Mouse (Mus musculus) lung, embryonic 16.5 days (tissue): ENCODE measurements around the gene Rasgef1b. TPM values are rescaled to one million over a fixed set of nuclear protein-coding genes. Genes with fewer than 3 reads are reported as not detected.

Source experiments
- ATAC-seq: fragments of 200-750 bp; cut with Nextera tagmentation; 2 replicates; pipeline ENCODE4 v1.8.0; 2017; ENCODE audit warnings: low read depth, mild to moderate bottlenecking, moderate library complexity
- H3K27ac ChIP-seq: fragments of 300-500 bp; sonication (generic); 2 replicates; pipeline ENCODE4 v1.5.1; 2014; ENCODE audit warnings: mild to moderate bottlenecking, control low read depth, low read length
- H3K27me3 ChIP-seq: fragments of 300-500 bp; sonication (generic); 2 replicates; pipeline ENCODE4 v1.6.1; 2014; ENCODE audit warnings: low read depth, low read length, mixed read lengths; ENCODE audit not compliant: control insufficient read depth, insufficient read depth
- H3K36me3 ChIP-seq: fragments of 300-500 bp; sonication (generic); 2 replicates; pipeline ENCODE4 v1.6.1; 2014; ENCODE audit warnings: low read length; ENCODE audit not compliant: control insufficient read depth, insufficient read depth
- H3K4me1 ChIP-seq: fragments of 300-500 bp; sonication (generic); replicated peaks from 2 replicates; pipeline ENCODE4 v1.6.1; 2014; ENCODE audit warnings: low read length, mixed read lengths; ENCODE audit not compliant: control insufficient read depth, insufficient read depth
- H3K4me2 ChIP-seq: fragments of 300-500 bp; sonication (generic); 2 replicates; pipeline ENCODE4 v1.6.1; 2014; ENCODE audit warnings: low read depth, low read length, control low read depth
- H3K4me3 ChIP-seq: fragments of 300-500 bp; sonication (generic); 2 replicates; pipeline ENCODE4 v1.5.1; 2014; ENCODE audit warnings: mild to moderate bottlenecking, low read length, control low read depth
- H3K9ac ChIP-seq: fragments of 300-500 bp; sonication (generic); 2 replicates; pipeline ENCODE4 v1.6.1; 2014; ENCODE audit warnings: low read length, control low read depth
- H3K9me3 ChIP-seq: fragments of 300-500 bp; sonication (generic); 2 replicates; pipeline ENCODE4 v1.6.1; 2016; ENCODE audit warnings: low read length; ENCODE audit not compliant: control insufficient read depth
- WGBS: fragments of 180-500 bp; shearing (Covaris S2); extraction: QIAGEN DNeasy Blood & Tissue Kit; methylation state at CpG from one replicate; pipeline ENCODE4 v1.1.7; 2014; 5-methylcytosine and 5-hydroxymethylcytosine counted together
- polyA plus RNA-seq: library from polyadenylated mRNA; unstranded; fragments of >200 nt; fragmentation: Nextera tagmentation; extraction: Ambion mirVana; gene quantifications from 2 replicates; pipeline ENCODE4 v1.2.1, GENCODE M21; 2015

Rasgef1b gene
- polyA plus RNA-seq, 1 experiment from 2014 or later: 17.3 TPM

- Histone ChIP-seq H3K27me3 (no peaks in the 10 kb centered on the region), H3K4me2 (no peak overlapping the region), H3K4me3 (no peak overlapping the region), H3K27ac (no peak overlapping the region), H3K36me3 (no peaks in the 10 kb centered on the region), H3K9ac (no peak overlapping the region), H3K9me3 (no peaks in the 10 kb centered on the region), H3K4me1 (no peaks in the 10 kb centered on the region)
- WGBS: 43% methylated on average over 7 of the region's 7 CpGs
- no peak for ATAC-seq
These were observed 176.2 kb downstream of the Rasgef1b start for GRCm38 (mm10) chr5:99552645-99553044.

- Histone ChIP-seq H3K9ac (no peak overlapping the region), H3K27ac (no peak overlapping the region), H3K4me2 (no peak overlapping the region), H3K9me3 (no peaks in the 10 kb centered on the region), H3K4me3 (no peak overlapping the region), H3K27me3 (no peaks in the 10 kb centered on the region; the same call in 1 of the 2 replicates), H3K36me3 (no peaks in the 10 kb centered on the region), H3K4me1 (no peaks in the 10 kb centered on the region)
- WGBS: 62% methylated on average over 6 of the region's 6 CpGs
- no peak for ATAC-seq
These were observed 184.0 kb downstream of the Rasgef1b start for GRCm38 (mm10) chr5:99544664-99545494.

- Histone ChIP-seq H3K36me3 (no peaks in the 10 kb centered on the region), H3K9me3 (no peaks in the 10 kb centered on the region), H3K27ac (no peak overlapping the region), H3K4me3 (no peak overlapping the region), H3K4me1 (no peaks in the 10 kb centered on the region), H3K9ac (no peak overlapping the region), H3K4me2 (no peak overlapping the region), H3K27me3 (no peaks in the 10 kb centered on the region; the same call in 1 of the 2 replicates)
- WGBS: 64% methylated on average over 2 of the region's 2 CpGs
- ATAC-seq: no peak
These were observed 186.7 kb downstream of the Rasgef1b start for GRCm38 (mm10) chr5:99541999-99542765.

DNA sequence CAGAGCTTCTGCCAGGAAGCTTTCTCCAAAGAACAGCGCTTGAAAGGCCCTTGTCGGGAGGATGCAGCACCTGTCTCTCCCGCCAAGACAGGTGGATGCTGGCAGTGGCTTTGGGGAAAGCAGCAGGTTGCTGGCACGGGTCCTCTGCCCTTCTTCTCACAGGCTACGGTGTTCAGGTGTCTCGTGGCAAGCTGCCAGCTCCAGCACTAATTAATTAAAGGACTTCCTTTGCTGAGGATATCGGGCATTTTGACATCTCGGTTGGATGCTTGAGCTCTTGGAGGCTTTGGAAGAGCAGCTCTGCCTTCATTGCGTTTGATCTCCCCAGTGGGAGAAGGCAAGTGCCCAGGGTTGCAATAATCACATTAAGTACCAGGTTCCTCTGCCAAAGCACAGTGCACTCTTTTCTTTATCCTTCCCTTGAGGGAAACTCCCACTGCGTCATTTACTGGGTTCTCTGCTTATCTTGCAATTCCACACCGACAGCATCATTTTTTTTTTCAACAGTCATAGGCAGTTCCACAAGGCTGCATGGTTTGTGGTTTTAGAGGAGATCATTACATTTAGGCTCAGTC lies 187.5 kb downstream of the Rasgef1b start:
- Histone ChIP-seq H3K4me1 (no peaks in the 10 kb centered on the region), H3K4me3 (no peak overlapping the region), H3K27ac (no peak overlapping the region), H3K36me3 (no peaks in the 10 kb centered on the region), H3K4me2 (no peak overlapping the region), H3K9ac (no peak overlapping the region), H3K27me3 (no peaks in the 10 kb centered on the region; the same call in 1 of the 2 replicates), H3K9me3 (no peaks in the 10 kb centered on the region)
- 43% methylated on average over 11 of the region's 11 CpGs for WGBS
- no peak for ATAC-seq

DNA sequence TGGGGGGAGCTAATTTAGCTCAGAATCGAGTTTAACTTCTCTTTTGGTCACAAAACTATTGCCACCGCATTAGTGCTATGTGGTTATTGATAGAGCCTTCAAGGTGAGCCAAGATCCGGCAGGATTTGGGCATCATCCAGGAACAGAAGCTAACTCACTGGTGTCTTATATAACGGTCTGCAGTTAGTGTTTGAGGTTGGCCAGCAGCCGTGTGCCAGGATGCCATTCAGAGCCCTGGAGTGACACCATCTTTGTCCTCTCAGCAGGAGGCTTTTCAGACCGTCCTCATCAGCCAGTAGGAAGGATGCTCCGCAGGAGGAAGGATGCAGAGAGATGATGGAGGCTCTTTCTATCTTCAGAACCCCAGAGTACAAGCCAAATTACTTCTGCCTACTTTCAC lies 195.4 kb downstream of the Rasgef1b start:
- Histone ChIP-seq H3K4me1 (no peaks in the 10 kb centered on the region), H3K4me3 (no peak overlapping the region), H3K4me2 (no peak overlapping the region), H3K27ac (no peak overlapping the region), H3K9me3 (no peaks in the 10 kb centered on the region), H3K9ac (no peak overlapping the region), H3K36me3 (no peaks in the 10 kb centered on the region), H3K27me3 (no peaks in the 10 kb centered on the region)
- no peak for ATAC-seq
- WGBS: 58% methylated on average over 7 of the region's 7 CpGs

DNA sequence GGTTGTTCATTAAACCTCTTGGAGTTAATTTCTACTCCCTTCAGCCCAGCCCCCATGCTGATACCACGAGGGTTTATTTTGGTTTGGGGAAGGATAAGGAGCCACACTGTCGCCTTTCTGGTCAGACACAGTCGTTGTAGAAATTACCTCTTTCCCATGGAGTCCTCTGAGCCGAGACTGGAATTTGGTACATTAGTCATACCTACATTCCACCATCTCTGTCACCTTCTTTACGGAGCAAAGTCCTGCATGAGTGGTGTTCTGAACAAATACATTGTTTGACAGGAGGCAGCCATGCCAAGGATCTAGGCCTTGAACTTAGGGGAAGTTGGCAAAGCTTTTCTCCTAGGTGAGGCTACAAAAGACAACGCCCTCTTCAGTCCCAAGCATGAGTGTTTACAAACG lies 202.1 kb downstream of the Rasgef1b start:
- H3K4me2 ChIP-seq: no peak overlapping the region
- H3K9ac ChIP-seq: no peak overlapping the region
- WGBS: 34% methylated on average over 7 of the region's 7 CpGs
- no peaks in the 10 kb centered on the region for H3K36me3 ChIP-seq
- H3K4me1 ChIP-seq: peaks cover 19% of the 10 kb centered on the region
- no peaks in the 10 kb centered on the region for H3K27me3 ChIP-seq
- no peak overlapping the region for H3K27ac ChIP-seq
- no peaks in the 10 kb centered on the region for H3K9me3 ChIP-seq
- no peak for ATAC-seq
- no peak overlapping the region for H3K4me3 ChIP-seq

DNA sequence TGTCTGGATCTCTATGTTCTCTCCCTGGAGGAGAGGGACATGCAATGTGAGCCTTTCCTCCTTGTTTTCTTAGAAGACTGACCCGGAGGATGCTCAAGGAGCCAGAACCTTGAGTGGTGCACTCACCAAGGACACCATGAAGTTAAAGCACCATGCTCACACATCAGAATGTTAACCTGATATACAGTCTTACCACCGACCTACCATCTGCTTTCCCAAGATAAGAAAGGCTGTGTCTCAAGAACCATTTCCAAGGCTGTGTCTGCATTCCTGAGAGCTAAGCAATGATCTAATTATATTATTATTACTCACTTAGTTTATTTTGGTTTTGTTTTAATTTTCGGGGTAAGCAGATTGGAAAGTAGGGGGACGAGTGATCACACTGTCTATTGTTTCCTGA lies 203.2 kb downstream of the Rasgef1b start:
- 69% methylated on average over 4 of the region's 4 CpGs for WGBS
- ATAC-seq: no peak

GRCm38 (mm10) chr5:99522571-99523269 lies 206.1 kb downstream of the Rasgef1b start:
- no peak overlapping the region for H3K4me2 ChIP-seq
- no peaks in the 10 kb centered on the region for H3K27me3 ChIP-seq
- 27% methylated on average over 8 of the region's 8 CpGs for WGBS
- ATAC-seq: peak; percentile 95
- no peaks in the 10 kb centered on the region for H3K36me3 ChIP-seq
- no peaks in the 10 kb centered on the region for H3K9me3 ChIP-seq
- no peak overlapping the region for H3K9ac ChIP-seq
- peaks cover 23% of the 10 kb centered on the region for H3K4me1 ChIP-seq
- no peak overlapping the region for H3K4me3 ChIP-seq
- peak overlapping the region; percentile 83 for H3K27ac ChIP-seq

More for the DNA sequence above, 203.2 kb downstream of the Rasgef1b start:
- Histone ChIP-seq H3K4me1 (peaks cover 19% of the 10 kb centered on the region), H3K27ac (no peak overlapping the region), H3K4me2 (no peak overlapping the region), H3K9ac (no peak overlapping the region), H3K4me3 (no peak overlapping the region), H3K36me3 (no peaks in the 10 kb centered on the region), H3K9me3 (no peaks in the 10 kb centered on the region), H3K27me3 (no peaks in the 10 kb centered on the region)

DNA sequence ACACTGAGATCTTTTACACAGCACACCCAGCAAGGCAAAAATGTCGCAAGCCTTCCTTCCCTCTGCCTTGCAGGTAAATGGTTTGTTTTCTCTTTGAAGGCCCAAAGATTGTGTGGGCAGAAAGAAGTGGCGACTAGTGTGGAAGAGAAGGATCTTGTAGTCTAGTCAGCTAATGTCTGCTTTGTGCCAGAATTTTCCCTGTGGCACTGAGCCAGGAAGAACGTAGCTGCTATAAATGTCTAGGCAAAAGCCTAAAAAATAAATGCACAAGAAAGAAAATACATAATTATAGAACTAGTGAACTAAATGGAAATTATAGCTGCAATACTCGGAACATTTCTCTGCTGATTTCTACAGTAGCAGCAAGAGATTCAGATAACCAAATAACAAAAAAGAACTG lies 207.5 kb downstream of the Rasgef1b start:
- Histone ChIP-seq H3K4me2 (no peak overlapping the region), H3K4me3 (no peak overlapping the region), H3K27me3 (no peaks in the 10 kb centered on the region), H3K36me3 (no peaks in the 10 kb centered on the region), H3K9me3 (no peaks in the 10 kb centered on the region), H3K4me1 (peaks cover 17% of the 10 kb centered on the region), H3K27ac (no peak overlapping the region), H3K9ac (no peak overlapping the region)
- WGBS: 48% methylated on average over 4 of the region's 4 CpGs
- ATAC-seq: no peak
